Mouse (Mus musculus) megakaryocyte, adult 5-6 weeks (primary cell): ENCODE data around the gene Hyal1. TPM values are rescaled to one million over a fixed set of nuclear protein-coding genes. Genes with fewer than 3 reads are reported as not detected.

Experiments
- ATAC-seq: 2 replicates; pipeline ENCODE4 v1.8.0; 2016; ENCODE audit warnings: mild to moderate bottlenecking, inconsistent platforms; ENCODE audit not compliant: poor library complexity, severe bottlenecking
- total RNA-seq, 2 experiments: library from RNA; stranded (forward) in 1 of 2; stranded (reverse) in 1 of 2; fragments of 153-499, 151-499 nt in 1 of 2; fragments of 221-1000, 200-1000 nt in 1 of 2; gene quantifications; 2 replicates each; pipeline versions ENCODE4 v1.2.3 to v1.2.4; 2015 to 2017

Gene Hyal1
- total RNA-seq, 2 experiments from 2014 or later, result 0.38 to 0.99 TPM

GRCm38 (mm10) chr9:107612191-107612944 lies 35.6 kb downstream of the Hyal1 start:
- peak; percentile 94 for ATAC-seq

GRCm38 (mm10) chr9:107612945-107613569 lies 36.3 kb downstream of the Hyal1 start:
- no peak for ATAC-seq

GRCm38 (mm10) chr9:107615035-107615434 lies 38.3 kb downstream of the Hyal1 start:
- no peak for ATAC-seq

- ATAC-seq, result no peak
Measured at GRCm38 (mm10) chr9:107617461-107617860, 40.7 kb downstream of the Hyal1 start.

GRCm38 (mm10) chr9:107618098-107618497 lies 41.4 kb downstream of the Hyal1 start:
- no peak for ATAC-seq

GRCm38 (mm10) chr9:107618778-107619545 lies 42.2 kb downstream of the Hyal1 start:
- ATAC-seq, result no peak

- ATAC-seq, result no peak
Measured at GRCm38 (mm10) chr9:107619546-107619879, 42.8 kb downstream of the Hyal1 start.

GRCm38 (mm10) chr9:107620954-107621353 lies 44.2 kb downstream of the Hyal1 start:
- no peak for ATAC-seq

GRCm38 (mm10) chr9:107624539-107624938 lies 47.8 kb downstream of the Hyal1 start:
- ATAC-seq, result peak; percentile 66

- ATAC-seq, result 0 out of 2 replicates have a peak, but pooled peaks have one; percentile 2
Measured at GRCm38 (mm10) chr9:107624951-107625350, 48.2 kb downstream of the Hyal1 start.

- ATAC-seq, result no peak
Measured at GRCm38 (mm10) chr9:107625351-107626128, 48.8 kb downstream of the Hyal1 start.

GRCm38 (mm10) chr9:107626158-107626843 lies 49.6 kb downstream of the Hyal1 start:
- no peak for ATAC-seq

- peak; percentile 28; the same call in 1 of the 2 replicates for ATAC-seq
Measured at GRCm38 (mm10) chr9:107626844-107627277, 50.1 kb downstream of the Hyal1 start.

- no peak for ATAC-seq
Measured at GRCm38 (mm10) chr9:107627387-107628255, 50.9 kb downstream of the Hyal1 start.

- ATAC-seq, result peak; percentile 73
Measured at GRCm38 (mm10) chr9:107628721-107629410, 52.1 kb downstream of the Hyal1 start.

- peak; percentile 13 for ATAC-seq
Measured at GRCm38 (mm10) chr9:107629411-107629730, 52.6 kb downstream of the Hyal1 start.

- ATAC-seq, result no peak
Measured at GRCm38 (mm10) chr9:107629901-107630425, 53.2 kb downstream of the Hyal1 start.

- no peak for ATAC-seq
Measured at GRCm38 (mm10) chr9:107630576-107630975, 53.8 kb downstream of the Hyal1 start.
